Mouse (Mus musculus): ENCODE results near the gene Arid4a. TPM values are rescaled to one million over a fixed set of nuclear protein-coding genes. Genes with fewer than 3 reads are reported as not detected.

Gene Arid4a
- polyA plus RNA-seq, 1 experiment from 2014 or later = 35.1 TPM

DNA sequence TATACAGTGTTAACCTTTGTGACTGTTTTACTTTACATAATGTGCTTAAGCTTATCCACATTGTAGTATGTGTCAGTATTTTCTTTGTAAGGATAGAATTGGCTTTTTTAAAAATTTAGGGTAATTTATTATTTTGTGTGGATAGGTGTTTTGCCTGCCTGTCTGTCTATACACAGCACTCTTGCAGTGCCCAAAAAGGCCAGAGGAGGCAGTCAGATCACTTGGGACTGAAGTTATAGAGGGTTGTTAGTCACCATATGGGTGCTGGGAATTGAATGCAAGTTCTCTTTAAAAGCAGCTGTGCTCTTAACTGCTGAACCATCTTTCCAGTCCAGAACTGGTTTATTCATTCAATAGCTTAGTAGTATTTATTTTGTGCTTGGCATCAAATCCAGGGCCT lies 125.4 kb downstream of the Arid4a start:
- Histone ChIP-seq H3K9ac (ENCODE audit: low read depth, low read length) (no peak overlapping the region), H3K36me3 (ENCODE audit: control insufficient read depth, insufficient read depth, low read length) (peaks cover 3% of the 10 kb centered on the region), H3K4me3 (ENCODE audit: low read length) (no peak overlapping the region), H3K4me2 (ENCODE audit: low read depth, low read length) (no peak overlapping the region), H3K4me1 (ENCODE audit: control insufficient read depth, insufficient read depth, low read length) (peaks cover 2% of the 10 kb centered on the region; the same call in 1 of the 2 replicates), H3K27me3 (replicated peaks; ENCODE audit: control insufficient read depth, insufficient read depth, low read length) (no peaks in the 10 kb centered on the region), H3K27ac (ENCODE audit: low read length) (no peak overlapping the region), H3K9me3 (ENCODE audit: control insufficient read depth, low read length) (no peaks in the 10 kb centered on the region)
- ATAC-seq = no peak

- Histone ChIP-seq H3K27ac (ENCODE audit: low read length) (no peak overlapping the region), H3K4me3 (ENCODE audit: low read length) (no peak overlapping the region), H3K4me2 (ENCODE audit: low read depth, low read length) (no peak overlapping the region), H3K36me3 (ENCODE audit: control insufficient read depth, insufficient read depth, low read length) (peaks cover 11% of the 10 kb centered on the region; the same call in 1 of the 2 replicates), H3K9ac (ENCODE audit: low read depth, low read length) (no peak overlapping the region), H3K4me1 (ENCODE audit: control insufficient read depth, insufficient read depth, low read length) (no peaks in the 10 kb centered on the region), H3K27me3 (replicated peaks; ENCODE audit: control insufficient read depth, insufficient read depth, low read length) (no peaks in the 10 kb centered on the region), H3K9me3 (ENCODE audit: control insufficient read depth, low read length) (no peaks in the 10 kb centered on the region)
- no peak for ATAC-seq
- 80% methylated on average over 3 of the region's 3 CpGs for WGBS
These were observed 131.9 kb downstream of the Arid4a start for GRCm38 (mm10) chr12:71147641-71148040.

Other genes starting within 250 kb of the Arid4a start
- gene Frmd6, start 190.5 kb upstream of the Arid4a start, polyA plus RNA-seq (2015; fragmentation: Nextera tagmentation; extraction: Ambion mirVana) = 11.1 and 11.2 TPM in 2 replicates
- gene Actr10, start 78.1 kb upstream of the Arid4a start, polyA plus RNA-seq (2015; fragmentation: Nextera tagmentation; extraction: Ambion mirVana) = 205 and 213 TPM in 2 replicates
- 516 and 562 TPM in 2 replicates for gene Psma3, start 41.4 kb upstream of the Arid4a start, polyA plus RNA-seq (2015; fragmentation: Nextera tagmentation; extraction: Ambion mirVana)
- gene Tomm20l, start 95.4 kb downstream of the Arid4a start, polyA plus RNA-seq (2015; fragmentation: Nextera tagmentation; extraction: Ambion mirVana) = not detected in 2 replicates
- 101 TPM in 2 replicates for gene Timm9, start 120.7 kb downstream of the Arid4a start, polyA plus RNA-seq (2015; fragmentation: Nextera tagmentation; extraction: Ambion mirVana)
- 7.3 and 11.0 TPM in 2 replicates for gene 2700049A03Rik, start 120.9 kb downstream of the Arid4a start, polyA plus RNA-seq (2015; fragmentation: Nextera tagmentation; extraction: Ambion mirVana)